Mouse (Mus musculus): ENCODE measurements at regions not wholly inside any gene's neighbourhood (a gene's known extent, or its start where the extent isn't known, plus 50 kb on each side); places are given as distances from the start of the nearest gene placed in this dataset.

- Histone ChIP-seq H3K9me3 (no peaks in the 10 kb centered on the region), H3K27me3 (ENCODE audit: insufficient read depth, poor library complexity, severe bottlenecking) (no peaks in the 10 kb centered on the region), H3K27ac (no peak overlapping the region), H3K4me1 (replicated peaks) (no peaks in the 10 kb centered on the region), H3K4me3 (no peak overlapping the region), H3K36me3 (no peaks in the 10 kb centered on the region)
- 60% methylated on average over 1 of the region's 1 CpGs for WGBS
- no peak for DNase-seq (ENCODE audit: low spot score)
Measured at GRCm38 (mm10) chr4:67546013-67546412, 718.6 kb downstream of the Tlr4 start.

GRCm38 (mm10) chr4:67547957-67548356 is 720.6 kb downstream of the Tlr4 start:
- 93% methylated on average over 1 of the region's 1 CpGs for WGBS
- Histone ChIP-seq H3K4me1 (replicated peaks) (no peaks in the 10 kb centered on the region), H3K9me3 (no peaks in the 10 kb centered on the region), H3K4me3 (no peak overlapping the region), H3K36me3 (no peaks in the 10 kb centered on the region), H3K27me3 (ENCODE audit: insufficient read depth, poor library complexity, severe bottlenecking) (no peaks in the 10 kb centered on the region), H3K27ac (no peak overlapping the region)
- no peak for DNase-seq (ENCODE audit: low spot score)

- H3K9me3 ChIP-seq, result no peaks in the 10 kb centered on the region
- no peak overlapping the region for H3K4me3 ChIP-seq
- H3K27ac ChIP-seq, result no peak overlapping the region
- no peaks in the 10 kb centered on the region for H3K4me1 ChIP-seq (replicated peaks)
- H3K27me3 ChIP-seq (ENCODE audit: insufficient read depth, poor library complexity, severe bottlenecking), result no peaks in the 10 kb centered on the region
- no peaks in the 10 kb centered on the region for H3K36me3 ChIP-seq
- no peak for DNase-seq (ENCODE audit: low spot score)
- WGBS, result 71% methylated on average over 3 of the region's 3 CpGs
Measured at GRCm38 (mm10) chr4:67553511-67553910, 726.1 kb downstream of the Tlr4 start.

DNA sequence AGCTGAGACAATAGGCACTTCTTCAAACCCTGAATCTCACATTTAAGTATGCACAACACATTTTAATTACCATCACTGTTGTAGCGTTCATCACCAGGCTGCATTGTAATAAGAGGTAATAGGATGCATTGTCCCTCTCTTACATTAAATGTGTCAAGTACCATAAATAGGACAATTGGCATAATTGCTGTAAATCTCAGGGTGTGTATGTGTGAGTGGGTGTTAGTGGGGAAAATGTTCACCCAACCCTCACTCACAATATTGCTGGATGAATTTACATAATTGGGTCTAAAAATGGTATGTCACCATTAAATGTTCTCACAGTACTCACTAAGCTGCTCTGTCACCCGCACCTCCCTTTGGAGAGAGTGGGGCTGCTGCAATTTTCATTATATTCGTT is 747.4 kb downstream of the Tlr4 start:
- no peak overlapping the region for H3K27ac ChIP-seq
- 88% methylated on average over 3 of the region's 3 CpGs for WGBS
- no peaks in the 10 kb centered on the region for H3K4me1 ChIP-seq (replicated peaks)
- H3K27me3 ChIP-seq (ENCODE audit: insufficient read depth, poor library complexity, severe bottlenecking), result no peaks in the 10 kb centered on the region
- no peaks in the 10 kb centered on the region for H3K9me3 ChIP-seq
- no peak overlapping the region for H3K4me3 ChIP-seq
- no peak for DNase-seq (ENCODE audit: low spot score)
- no peaks in the 10 kb centered on the region for H3K36me3 ChIP-seq

DNA sequence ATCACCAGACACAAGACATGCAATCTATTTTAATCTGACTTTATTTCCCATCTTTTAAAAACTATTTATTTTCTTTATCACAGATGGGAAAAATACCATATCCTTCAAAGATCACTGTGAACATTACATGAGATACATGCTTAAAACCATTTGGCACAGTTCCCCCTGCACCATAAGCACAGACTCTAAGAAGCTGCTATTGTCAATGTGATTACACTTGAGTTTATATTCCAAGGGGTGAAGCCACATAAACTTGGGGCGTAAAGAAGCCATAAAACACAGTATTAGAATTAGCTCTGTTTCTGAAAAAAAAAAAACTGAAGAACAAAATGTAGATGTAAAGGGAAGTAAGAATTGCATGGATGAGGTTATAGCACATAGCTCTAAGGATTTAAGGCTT is 762.1 kb downstream of the Tlr4 start:
- DNase-seq (ENCODE audit: low spot score), result no peak
- Histone ChIP-seq H3K4me3 (no peak overlapping the region), H3K27me3 (ENCODE audit: insufficient read depth, poor library complexity, severe bottlenecking) (no peaks in the 10 kb centered on the region), H3K9me3 (no peaks in the 10 kb centered on the region), H3K4me1 (replicated peaks) (0 out of 2 replicates have a peak, but pooled peaks cover 4% of the 10 kb centered on the region), H3K36me3 (no peaks in the 10 kb centered on the region), H3K27ac (no peak overlapping the region)
- WGBS, result 87% methylated on average over 1 of the region's 1 CpGs

DNA sequence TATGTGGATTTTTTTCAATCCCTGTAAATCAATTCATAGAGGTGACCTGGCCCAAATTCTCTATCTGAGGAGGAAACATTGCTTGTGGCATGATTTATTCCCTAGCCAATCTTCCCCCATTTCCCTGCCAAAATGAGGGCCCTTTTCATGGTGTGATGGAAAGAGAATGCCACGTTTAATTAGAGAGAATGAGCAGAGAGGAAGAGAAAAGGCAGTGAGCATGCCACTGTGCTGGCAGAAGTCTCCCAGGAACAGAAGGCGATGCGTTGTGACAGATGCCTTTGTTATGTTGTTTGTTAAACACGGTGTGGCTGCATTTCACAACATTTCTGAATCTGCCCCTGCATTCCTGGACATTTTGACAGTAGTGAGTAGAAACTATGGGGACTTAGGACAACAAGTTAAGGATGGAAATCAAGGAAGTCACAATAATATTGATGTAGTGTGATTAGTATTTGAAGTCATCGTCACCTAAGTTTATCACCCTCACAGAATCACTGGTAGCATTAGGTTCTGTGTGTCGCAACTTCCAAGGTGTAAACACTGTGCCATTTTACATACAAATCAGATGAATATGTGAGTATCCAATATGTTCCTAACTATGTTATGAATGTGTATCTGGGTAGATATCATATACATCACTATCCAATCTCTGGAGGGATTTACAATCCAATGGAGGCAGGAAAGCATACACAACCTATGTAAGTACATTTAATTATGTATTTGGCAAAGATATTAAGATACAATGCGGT is 762.8 kb downstream of the Tlr4 start:
- Histone ChIP-seq H3K27ac (no peak overlapping the region), H3K9me3 (no peaks in the 10 kb centered on the region), H3K27me3 (ENCODE audit: insufficient read depth, poor library complexity, severe bottlenecking) (no peaks in the 10 kb centered on the region), H3K36me3 (no peaks in the 10 kb centered on the region), H3K4me3 (no peak overlapping the region), H3K4me1 (replicated peaks) (0 out of 2 replicates have a peak, but pooled peaks cover 4% of the 10 kb centered on the region)
- WGBS, result 51% methylated on average over 7 of the region's 7 CpGs
- DNase-seq (ENCODE audit: low spot score), result no peak

- Histone ChIP-seq H3K27me3 (ENCODE audit: insufficient read depth, poor library complexity, severe bottlenecking) (no peaks in the 10 kb centered on the region), H3K9me3 (no peaks in the 10 kb centered on the region), H3K4me1 (replicated peaks) (no peaks in the 10 kb centered on the region), H3K36me3 (no peaks in the 10 kb centered on the region), H3K27ac (no peak overlapping the region), H3K4me3 (no peak overlapping the region)
- no peak for DNase-seq (ENCODE audit: low spot score)
Measured at GRCm38 (mm10) chr4:67607166-67607565, 779.8 kb downstream of the Tlr4 start.

GRCm38 (mm10) chr4:67614486-67615067 is 787.2 kb downstream of the Tlr4 start:
- DNase-seq (ENCODE audit: low spot score), result no peak
- H3K4me3 ChIP-seq, result no peak overlapping the region
- H3K27me3 ChIP-seq (ENCODE audit: insufficient read depth, poor library complexity, severe bottlenecking), result no peaks in the 10 kb centered on the region
- H3K27ac ChIP-seq, result no peak overlapping the region
- WGBS, result 70% methylated on average over 5 of the region's 5 CpGs
- H3K36me3 ChIP-seq, result no peaks in the 10 kb centered on the region
- H3K9me3 ChIP-seq, result no peaks in the 10 kb centered on the region
- no peaks in the 10 kb centered on the region for H3K4me1 ChIP-seq (replicated peaks)

DNA sequence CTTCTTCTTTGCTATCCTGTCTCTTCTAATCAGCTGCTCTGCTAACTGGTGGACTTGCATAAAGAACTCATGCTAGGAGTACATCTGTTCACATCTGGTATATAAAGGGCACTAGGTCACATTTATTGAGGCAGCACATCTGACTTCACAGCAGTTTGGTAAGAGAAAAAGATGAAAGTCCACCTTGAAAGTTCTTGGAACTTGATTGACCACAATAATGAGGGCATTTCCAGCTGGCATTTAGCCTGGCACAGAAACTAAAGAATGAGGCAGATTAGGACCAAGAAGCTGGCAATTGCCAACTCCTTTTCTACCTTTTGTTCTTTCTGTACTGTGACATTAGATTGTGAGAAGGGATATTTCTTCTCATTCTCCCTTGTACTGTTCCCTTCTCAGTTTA is 799.3 kb downstream of the Tlr4 start:
- H3K27me3 ChIP-seq (ENCODE audit: insufficient read depth, poor library complexity, severe bottlenecking), result no peaks in the 10 kb centered on the region
- H3K27ac ChIP-seq, result no peak overlapping the region
- no peaks in the 10 kb centered on the region for H3K36me3 ChIP-seq
- no peak overlapping the region for H3K4me3 ChIP-seq
- no peaks in the 10 kb centered on the region for H3K9me3 ChIP-seq
- DNase-seq (ENCODE audit: low spot score), result no peak
- H3K4me1 ChIP-seq (replicated peaks), result no peaks in the 10 kb centered on the region

DNA sequence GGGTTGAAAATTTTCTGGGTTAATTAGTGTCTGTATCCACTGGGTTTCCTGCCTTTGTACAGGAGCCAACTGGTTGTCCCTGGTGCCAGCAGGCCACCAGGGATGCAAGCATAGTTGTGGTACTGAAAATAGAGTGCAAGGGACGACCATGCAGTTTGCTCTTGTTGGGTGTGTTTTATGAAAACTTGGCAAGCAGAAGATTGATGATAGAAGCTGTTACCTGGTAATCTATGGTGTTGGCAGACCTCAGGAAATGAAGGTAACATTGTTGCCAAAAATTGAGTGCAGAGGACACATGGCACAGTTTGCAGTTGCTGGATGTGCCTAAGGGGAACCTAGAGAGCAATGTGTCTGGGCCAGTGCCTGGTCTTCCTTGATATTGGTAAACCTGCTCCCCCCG is 818.7 kb downstream of the Tlr4 start:
- H3K27me3 ChIP-seq (ENCODE audit: insufficient read depth, poor library complexity, severe bottlenecking), result no peaks in the 10 kb centered on the region
- no peak overlapping the region for H3K4me3 ChIP-seq
- no peak overlapping the region for H3K27ac ChIP-seq
- no peaks in the 10 kb centered on the region for H3K4me1 ChIP-seq (replicated peaks)
- no peak for DNase-seq (ENCODE audit: low spot score)
- no peaks in the 10 kb centered on the region for H3K9me3 ChIP-seq
- no peaks in the 10 kb centered on the region for H3K36me3 ChIP-seq
- WGBS, result 71% methylated on average over 2 of the region's 2 CpGs

- Histone ChIP-seq H3K9me3 (no peaks in the 10 kb centered on the region), H3K4me1 (replicated peaks) (no peaks in the 10 kb centered on the region), H3K27me3 (ENCODE audit: insufficient read depth, poor library complexity, severe bottlenecking) (no peaks in the 10 kb centered on the region), H3K4me3 (no peak overlapping the region), H3K36me3 (no peaks in the 10 kb centered on the region), H3K27ac (no peak overlapping the region)
- DNase-seq (ENCODE audit: low spot score), result no peak
- 84% methylated on average over 3 of the region's 3 CpGs for WGBS
Measured at GRCm38 (mm10) chr4:67662122-67662521, 834.7 kb downstream of the Tlr4 start.

DNA sequence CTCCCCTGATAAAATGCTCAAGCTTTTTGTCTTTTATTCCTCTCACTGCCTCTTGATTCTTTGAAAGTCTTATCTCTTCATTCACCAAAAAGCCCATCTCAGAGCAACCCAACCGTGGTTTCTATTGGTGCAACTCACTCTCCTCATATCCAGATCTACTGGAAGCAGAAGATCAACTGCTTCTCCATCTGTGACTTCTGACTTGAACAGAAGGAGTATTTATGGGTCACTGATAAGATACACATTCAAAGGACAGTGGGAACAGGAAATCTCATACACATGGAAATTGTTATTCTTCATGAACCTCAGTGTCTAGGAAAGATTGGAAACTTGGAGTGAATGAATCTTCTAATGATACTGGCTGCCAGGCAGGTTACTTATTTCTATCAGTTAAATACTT is 846.6 kb downstream of the Tlr4 start:
- no peaks in the 10 kb centered on the region for H3K9me3 ChIP-seq
- no peak overlapping the region for H3K4me3 ChIP-seq
- no peaks in the 10 kb centered on the region for H3K4me1 ChIP-seq (replicated peaks)
- H3K27ac ChIP-seq, result no peak overlapping the region
- H3K27me3 ChIP-seq (ENCODE audit: insufficient read depth, poor library complexity, severe bottlenecking), result no peaks in the 10 kb centered on the region
- H3K36me3 ChIP-seq, result no peaks in the 10 kb centered on the region
- WGBS, result 75% methylated on average over 1 of the region's 1 CpGs
- no peak for DNase-seq (ENCODE audit: low spot score)

- H3K4me3 ChIP-seq, result no peak overlapping the region
- WGBS, result 88% methylated on average over 1 of the region's 1 CpGs
Measured at GRCm38 (mm10) chr4:67677589-67677988, 850.2 kb downstream of the Tlr4 start.

GRCm38 (mm10) chr4:67698438-67698837 is 871.1 kb downstream of the Tlr4 start:
- DNase-seq (ENCODE audit: low spot score), result no peak
- H3K36me3 ChIP-seq, result no peaks in the 10 kb centered on the region
- H3K27ac ChIP-seq, result no peak overlapping the region
- H3K4me1 ChIP-seq (replicated peaks), result no peaks in the 10 kb centered on the region
- H3K27me3 ChIP-seq (ENCODE audit: insufficient read depth, poor library complexity, severe bottlenecking), result no peaks in the 10 kb centered on the region
- no peak overlapping the region for H3K4me3 ChIP-seq
- H3K9me3 ChIP-seq, result no peaks in the 10 kb centered on the region

More at GRCm38 (mm10) chr4:67677589-67677988, 850.2 kb downstream of the Tlr4 start:
- Histone ChIP-seq H3K36me3 (no peaks in the 10 kb centered on the region), H3K27ac (no peak overlapping the region), H3K27me3 (ENCODE audit: insufficient read depth, poor library complexity, severe bottlenecking) (no peaks in the 10 kb centered on the region), H3K4me1 (replicated peaks) (no peaks in the 10 kb centered on the region), H3K9me3 (no peaks in the 10 kb centered on the region)
- no peak for DNase-seq (ENCODE audit: low spot score)

Measured in hindbrain, embryonic 10.5 days (tissue).